Mouse (Mus musculus) midbrain, embryonic 15.5 days (tissue): ENCODE measurements at regions not wholly inside any gene's neighbourhood (a gene's known extent, or its start where the extent isn't known, plus 50 kb on each side); places are given as distances from the start of the nearest gene placed in this dataset.

Source experiments
- ATAC-seq: fragments of 200-750 bp; cut with Nextera tagmentation; replicated peaks from 2 replicates; pipeline ENCODE4 v1.8.0; 2017; ENCODE audit warnings: moderate TSS enrichment
- H3K27ac ChIP-seq: fragments of 300-500 bp; sonication (generic); 2 replicates; pipeline ENCODE4 v1.5.1; 2015; ENCODE audit warnings: mild to moderate bottlenecking, inconsistent platforms
- H3K27me3 ChIP-seq: fragments of 300-500 bp; sonication (generic); replicated peaks from 2 replicates; pipeline ENCODE4 v1.6.1; 2015; ENCODE audit warnings: inconsistent platforms
- H3K36me3 ChIP-seq: fragments of 300-500 bp; sonication (generic); replicated peaks from 2 replicates; pipeline ENCODE4 v1.6.1; 2015; ENCODE audit warnings: inconsistent platforms
- H3K4me1 ChIP-seq: fragments of 300-500 bp; sonication (generic); 2 replicates; pipeline ENCODE4 v1.6.1; 2015; ENCODE audit warnings: inconsistent platforms
- H3K4me2 ChIP-seq: fragments of 300-500 bp; sonication (generic); 2 replicates; pipeline ENCODE4 v1.6.1; 2015; ENCODE audit warnings: inconsistent platforms, mild to moderate bottlenecking, moderate library complexity
- H3K4me3 ChIP-seq: fragments of 300-500 bp; sonication (generic); 2 replicates; pipeline ENCODE4 v1.5.1; 2015; ENCODE audit warnings: mild to moderate bottlenecking, inconsistent platforms
- H3K9ac ChIP-seq: fragments of 300-500 bp; sonication (generic); 2 replicates; pipeline ENCODE4 v1.6.1; 2015; ENCODE audit warnings: mild to moderate bottlenecking, inconsistent platforms
- H3K9me3 ChIP-seq: fragments of 300-500 bp; sonication (generic); 2 replicates; pipeline ENCODE4 v1.6.1; 2016; ENCODE audit warnings: inconsistent platforms
- WGBS: fragments of 180-500 bp; shearing (Covaris S2); methylation state at CpG from one replicate; pipeline ENCODE4 v1.1.7; 2015; ENCODE audit warnings: mixed read lengths; 5-methylcytosine and 5-hydroxymethylcytosine counted together

- ATAC-seq = no peak
- 69% methylated on average over 13 of the region's 13 CpGs for WGBS
Observed at GRCm38 (mm10) chr17:87550518-87551164, 85.1 kb upstream of the Epcam start.

DNA sequence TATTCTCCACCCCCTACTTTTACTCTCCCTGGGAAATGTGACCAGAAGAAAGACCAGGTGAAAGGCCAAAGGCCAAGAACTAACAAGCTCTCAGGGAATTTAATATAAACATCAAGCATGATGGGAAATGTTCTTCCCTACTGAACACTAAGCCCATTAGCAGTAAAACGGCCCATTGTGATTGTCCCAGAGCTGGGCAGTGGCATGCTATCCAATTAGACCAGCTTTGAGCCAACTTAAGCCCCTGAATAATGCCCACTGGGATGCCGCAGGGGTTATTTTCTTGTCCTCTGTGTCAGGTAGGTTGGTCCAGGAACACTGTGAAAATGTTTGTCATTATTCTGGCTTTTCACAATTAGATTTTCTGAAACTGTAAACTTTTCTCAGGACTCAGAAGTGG lies 81.2 kb upstream of the Epcam start:
- H3K4me2 ChIP-seq = no peak overlapping the region
- H3K27ac ChIP-seq = no peak overlapping the region
- WGBS = 31% methylated on average over 2 of the region's 2 CpGs
- no peak overlapping the region for H3K9ac ChIP-seq
- no peak overlapping the region for H3K4me3 ChIP-seq
- no peaks in the 10 kb centered on the region for H3K36me3 ChIP-seq
- no peaks in the 10 kb centered on the region for H3K4me1 ChIP-seq
- H3K27me3 ChIP-seq = no peaks in the 10 kb centered on the region
- H3K9me3 ChIP-seq = no peaks in the 10 kb centered on the region
- ATAC-seq = no peak

More at GRCm38 (mm10) chr17:87550518-87551164, 85.1 kb upstream of the Epcam start:
- Histone ChIP-seq H3K27ac (no peak overlapping the region), H3K4me3 (no peak overlapping the region), H3K4me1 (no peaks in the 10 kb centered on the region), H3K9me3 (no peaks in the 10 kb centered on the region), H3K4me2 (no peak overlapping the region), H3K36me3 (no peaks in the 10 kb centered on the region), H3K9ac (no peak overlapping the region), H3K27me3 (no peaks in the 10 kb centered on the region)

DNA sequence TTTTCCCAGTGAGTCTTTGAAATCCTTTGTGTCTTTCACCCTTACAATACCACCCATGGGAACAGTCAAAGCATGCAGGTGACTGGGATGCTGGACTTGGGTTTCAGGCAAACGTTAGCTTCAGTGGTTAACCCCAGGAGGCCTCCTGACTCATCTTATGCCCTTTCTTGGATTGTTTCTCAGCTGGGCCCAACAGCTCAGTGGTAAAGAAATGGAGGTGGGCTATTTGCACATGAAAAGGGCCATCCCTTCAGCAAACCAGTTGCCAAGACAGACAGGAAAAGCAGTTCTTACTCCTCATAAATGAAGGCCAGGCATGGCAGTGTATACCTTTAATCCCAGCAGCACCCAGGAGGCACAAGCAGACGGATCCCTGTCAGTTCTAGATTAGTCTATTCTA lies 77.4 kb upstream of the Epcam start:
- H3K27me3 ChIP-seq = no peaks in the 10 kb centered on the region
- H3K4me3 ChIP-seq = no peak overlapping the region
- H3K27ac ChIP-seq = no peak overlapping the region
- H3K4me1 ChIP-seq = no peaks in the 10 kb centered on the region
- WGBS = 12% methylated on average over 2 of the region's 2 CpGs
- H3K9me3 ChIP-seq = no peaks in the 10 kb centered on the region
- no peak overlapping the region for H3K9ac ChIP-seq
- H3K4me2 ChIP-seq = no peak overlapping the region
- no peak for ATAC-seq
- no peaks in the 10 kb centered on the region for H3K36me3 ChIP-seq

DNA sequence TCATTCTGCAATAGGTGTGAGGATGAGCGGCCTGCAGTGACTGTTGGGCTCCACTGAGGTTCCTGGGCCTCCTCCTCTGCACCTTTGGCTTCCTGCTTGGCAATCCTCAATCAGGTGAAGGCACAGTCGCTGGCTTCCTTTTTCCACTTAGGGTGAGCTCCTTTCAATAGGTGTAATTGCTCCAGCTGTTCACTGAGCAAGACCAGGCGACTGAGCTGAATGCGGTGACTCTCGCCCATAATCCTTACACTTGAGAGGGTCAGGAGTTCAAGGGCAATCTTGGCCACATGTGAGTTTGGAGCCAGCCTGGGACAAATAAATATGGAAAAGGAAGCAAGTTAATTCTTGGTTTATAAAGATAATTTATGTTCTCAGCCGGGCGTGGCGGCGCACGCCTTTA lies 76.1 kb upstream of the Epcam start:
- 91% methylated on average over 10 of the region's 10 CpGs for WGBS
- H3K4me1 ChIP-seq = no peaks in the 10 kb centered on the region
- ATAC-seq = no peak
- no peaks in the 10 kb centered on the region for H3K36me3 ChIP-seq
- no peaks in the 10 kb centered on the region for H3K9me3 ChIP-seq
- no peak overlapping the region for H3K4me2 ChIP-seq
- H3K27ac ChIP-seq = no peak overlapping the region
- H3K4me3 ChIP-seq = no peak overlapping the region
- H3K9ac ChIP-seq = no peak overlapping the region
- H3K27me3 ChIP-seq = no peaks in the 10 kb centered on the region

- no peaks in the 10 kb centered on the region for H3K9me3 ChIP-seq
- H3K27me3 ChIP-seq = no peaks in the 10 kb centered on the region
- no peak overlapping the region for H3K27ac ChIP-seq
- WGBS = 93% methylated on average over 7 of the region's 7 CpGs
- H3K9ac ChIP-seq = no peak overlapping the region
- H3K4me1 ChIP-seq = no peaks in the 10 kb centered on the region
- H3K4me2 ChIP-seq = no peak overlapping the region
- no peak overlapping the region for H3K4me3 ChIP-seq
- no peak for ATAC-seq
- H3K36me3 ChIP-seq = no peaks in the 10 kb centered on the region
Observed at GRCm38 (mm10) chr17:87560923-87561322, 74.9 kb upstream of the Epcam start.

DNA sequence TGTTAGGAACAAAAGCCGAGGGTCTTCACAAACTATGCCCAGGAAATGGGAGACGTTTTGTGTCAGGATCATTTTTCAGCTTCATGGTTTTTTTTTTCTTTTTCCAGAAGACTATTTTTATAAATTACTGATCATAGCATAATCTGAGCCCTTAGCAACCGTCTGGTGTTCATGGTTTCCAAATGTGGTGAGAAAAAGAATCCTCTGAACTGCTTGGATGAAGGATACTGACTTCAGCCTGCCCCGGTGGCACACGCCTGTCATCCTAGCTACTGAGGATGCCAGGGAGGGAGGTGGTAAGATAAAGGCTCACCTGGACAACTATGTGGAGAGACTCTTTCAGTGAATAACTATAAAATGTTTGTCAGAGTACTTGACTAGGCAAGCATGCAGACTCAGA lies 72.4 kb upstream of the Epcam start:
- Histone ChIP-seq H3K4me3 (no peak overlapping the region), H3K9ac (no peak overlapping the region), H3K9me3 (no peaks in the 10 kb centered on the region), H3K27ac (no peak overlapping the region), H3K4me2 (no peak overlapping the region), H3K36me3 (no peaks in the 10 kb centered on the region), H3K4me1 (no peaks in the 10 kb centered on the region), H3K27me3 (no peaks in the 10 kb centered on the region)
- 83% methylated on average over 5 of the region's 5 CpGs for WGBS
- no peak for ATAC-seq

DNA sequence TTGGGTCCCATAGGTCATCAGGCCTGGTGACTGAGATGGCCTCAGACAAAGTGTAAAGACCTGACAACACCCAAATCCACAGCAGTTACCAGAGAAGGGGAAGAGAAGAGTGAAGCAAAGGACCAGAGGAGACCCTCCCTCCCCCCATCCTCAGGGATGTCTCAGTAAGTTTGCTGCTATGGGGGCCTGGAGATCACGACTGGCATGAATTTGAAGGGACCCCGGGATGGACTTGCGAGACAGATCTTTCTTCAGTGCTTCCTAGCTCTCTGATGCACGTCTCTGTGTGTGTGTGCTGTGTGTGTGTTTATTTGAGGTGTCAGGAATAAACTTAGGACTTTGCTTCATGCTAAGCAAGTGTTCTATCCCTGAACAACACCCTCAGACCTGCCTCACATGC lies 70.1 kb upstream of the Epcam start:
- Histone ChIP-seq H3K27ac (no peak overlapping the region), H3K9me3 (no peaks in the 10 kb centered on the region), H3K4me1 (no peaks in the 10 kb centered on the region), H3K4me3 (no peak overlapping the region), H3K36me3 (no peaks in the 10 kb centered on the region), H3K4me2 (no peak overlapping the region), H3K9ac (no peak overlapping the region), H3K27me3 (no peaks in the 10 kb centered on the region)
- ATAC-seq = no peak
- 79% methylated on average over 4 of the region's 4 CpGs for WGBS

GRCm38 (mm10) chr17:87566296-87566695 lies 69.5 kb upstream of the Epcam start:
- H3K27me3 ChIP-seq = no peaks in the 10 kb centered on the region
- H3K4me2 ChIP-seq = no peak overlapping the region
- WGBS = 86% methylated on average over 3 of the region's 3 CpGs
- H3K9me3 ChIP-seq = no peaks in the 10 kb centered on the region
- H3K9ac ChIP-seq = no peak overlapping the region
- no peaks in the 10 kb centered on the region for H3K36me3 ChIP-seq
- no peak for ATAC-seq
- H3K4me3 ChIP-seq = no peak overlapping the region
- H3K4me1 ChIP-seq = peaks cover 5% of the 10 kb centered on the region; the same call in 1 of the 2 replicates
- no peak overlapping the region for H3K27ac ChIP-seq

DNA sequence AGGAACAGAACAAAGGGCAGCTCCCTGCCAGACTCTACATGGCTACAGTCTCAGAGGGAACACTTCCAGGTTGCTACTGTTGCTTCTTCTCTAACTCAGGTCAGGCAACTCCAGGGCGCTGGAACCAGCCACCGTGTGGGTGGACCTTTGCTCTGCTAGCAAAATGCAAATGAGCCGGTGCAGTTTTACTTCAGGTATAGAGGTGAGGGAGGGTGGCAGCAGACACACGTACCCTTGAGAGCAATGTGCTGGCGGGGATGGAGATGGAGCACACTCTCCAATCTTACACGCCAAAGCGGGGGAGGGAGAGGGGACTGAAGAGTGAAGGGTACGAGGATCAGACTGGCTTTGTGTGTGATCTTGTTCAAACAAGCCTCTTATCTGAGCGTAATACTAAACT lies 68.8 kb upstream of the Epcam start:
- Histone ChIP-seq H3K27ac (no peak overlapping the region), H3K27me3 (no peaks in the 10 kb centered on the region), H3K9me3 (no peaks in the 10 kb centered on the region), H3K9ac (no peak overlapping the region), H3K4me1 (peaks cover 7% of the 10 kb centered on the region; the same call in 1 of the 2 replicates), H3K4me3 (no peak overlapping the region), H3K4me2 (no peak overlapping the region), H3K36me3 (no peaks in the 10 kb centered on the region)
- no peak for ATAC-seq
- 55% methylated on average over 9 of the region's 9 CpGs for WGBS

- no peaks in the 10 kb centered on the region for H3K27me3 ChIP-seq
- 57% methylated on average over 2 of the region's 2 CpGs for WGBS
- no peak overlapping the region for H3K4me3 ChIP-seq
- no peaks in the 10 kb centered on the region for H3K36me3 ChIP-seq
- H3K27ac ChIP-seq = no peak overlapping the region
- no peaks in the 10 kb centered on the region for H3K9me3 ChIP-seq
- no peak overlapping the region for H3K9ac ChIP-seq
- H3K4me2 ChIP-seq = no peak overlapping the region
- ATAC-seq = no peak
- peaks cover 7% of the 10 kb centered on the region; the same call in 1 of the 2 replicates for H3K4me1 ChIP-seq
Observed at GRCm38 (mm10) chr17:87567475-87567874, 68.3 kb upstream of the Epcam start.

DNA sequence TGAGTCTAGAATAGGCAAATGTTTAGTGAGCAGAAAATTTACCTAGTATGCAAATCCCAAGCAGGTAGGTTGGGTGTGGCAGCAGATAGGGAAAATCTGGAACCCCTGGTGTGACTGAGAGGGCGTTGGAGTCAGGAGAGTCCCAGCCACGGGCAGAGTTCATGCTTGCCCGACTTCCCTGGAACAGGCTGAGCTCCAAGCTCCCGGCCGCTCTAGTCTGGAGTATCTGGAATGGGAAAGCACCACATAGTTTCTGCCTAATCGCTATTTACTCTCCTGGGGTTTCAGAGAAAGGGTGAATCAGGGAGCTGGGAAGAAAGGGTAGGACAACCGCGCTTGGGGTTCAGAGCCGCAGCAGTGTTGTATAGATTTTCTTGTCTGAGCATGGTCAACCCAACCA lies 65.8 kb upstream of the Epcam start:
- Histone ChIP-seq H3K4me3 (no peak overlapping the region), H3K9ac (no peak overlapping the region), H3K36me3 (no peaks in the 10 kb centered on the region), H3K4me1 (peaks cover 7% of the 10 kb centered on the region; the same call in 1 of the 2 replicates), H3K4me2 (no peak overlapping the region), H3K27ac (no peak overlapping the region), H3K9me3 (no peaks in the 10 kb centered on the region), H3K27me3 (no peaks in the 10 kb centered on the region)
- 73% methylated on average over 9 of the region's 9 CpGs for WGBS
- ATAC-seq = no peak

GRCm38 (mm10) chr17:87570676-87571344 lies 65.0 kb upstream of the Epcam start:
- H3K9ac ChIP-seq = no peak overlapping the region
- no peaks in the 10 kb centered on the region for H3K27me3 ChIP-seq
- H3K9me3 ChIP-seq = no peaks in the 10 kb centered on the region
- H3K4me3 ChIP-seq = no peak overlapping the region; the same call in 1 of the 2 replicates
- peak overlapping the region; percentile 37 for H3K4me2 ChIP-seq
- peak; percentile 21 for ATAC-seq
- 45% methylated on average over 18 of the region's 18 CpGs for WGBS
- H3K4me1 ChIP-seq = peaks cover 7% of the 10 kb centered on the region; the same call in 1 of the 2 replicates
- H3K36me3 ChIP-seq = no peaks in the 10 kb centered on the region
- peak overlapping the region; percentile 6; the same call in 1 of the 2 replicates for H3K27ac ChIP-seq
